Mouse (Mus musculus) embryo, embryonic 11 days (tissue): ENCODE data around the gene Olfr980.
"Not testable (repeated sequence)": the region's sequence is repeated elsewhere in the genome, so short reads cannot be mapped to it uniquely, and the experiment has no call there.

Experiments used
- DNase-seq: peaks from one replicate; pipeline ENCODE4 v3.0.0-alpha.2; 2015

The Olfr980 gene

GRCm38 (mm10) chr9:40009482-40009881, at the start of gene Olfr980:
Gene Olfr980 (minus strand): TSS chr9:40009582.
- no peak for DNase-seq

- DNase-seq: no peak
Observed at GRCm38 (mm10) chr9:40050138-40050537, 40.8 kb upstream of the Olfr980 start.

- no peak for DNase-seq
Observed at GRCm38 (mm10) chr9:40021164-40021563, 11.8 kb upstream of the Olfr980 start, which contains the start of gene Olfr981. Gene Olfr981 (plus strand): TSS chr9:40021464.

- DNase-seq: no peak
Observed at GRCm38 (mm10) chr9:40003365-40003764, 6.0 kb downstream of the Olfr980 start, which contains the start of gene Olfr979. Gene Olfr979 (minus strand): TSS chr9:40003465.

- no peak for DNase-seq
Observed at GRCm38 (mm10) chr9:39991813-39992212, 17.6 kb downstream of the Olfr980 start, which contains the start of gene Olfr978. Gene Olfr978 (plus strand): TSS chr9:39992113.

- DNase-seq: not testable (repeated sequence)
Observed at GRCm38 (mm10) chr9:39976581-39977145, 32.7 kb downstream of the Olfr980 start.

- not testable (repeated sequence) for DNase-seq
Observed at GRCm38 (mm10) chr9:39961033-39961432, 48.3 kb downstream of the Olfr980 start, which contains the start of gene Olfr976. Gene Olfr976 (minus strand): TSS chr9:39961133.
